Mouse (Mus musculus) heart, embryonic 12.5 days (tissue): Measurements from ENCODE around the gene Xrcc2. TPM values are rescaled to one million over a fixed set of nuclear protein-coding genes. Genes with fewer than 3 reads are reported as not detected.

Source experiments
- polyA plus RNA-seq: library from polyadenylated mRNA; unstranded; fragments of >200 nt; fragmentation: Nextera tagmentation; extraction: Ambion mirVana; gene quantifications from 2 replicates; pipeline ENCODE4 v1.2.1, GENCODE M21; 2016

Gene Xrcc2
- polyA plus RNA-seq, 1 experiment from 2014 or later: 9.2 TPM

Other genes starting within 250 kb of the Xrcc2 start
- gene Kmt2c, start 207.0 kb downstream of the Xrcc2 start, polyA plus RNA-seq: 12.3 and 13.7 TPM in 2 replicates
- 0.14 TPM in 1 of 2 replicates, not detected in the other for gene Cct8l1, start 189.8 kb downstream of the Xrcc2 start, polyA plus RNA-seq
- gene Actr3b, start 54.2 kb upstream of the Xrcc2 start, polyA plus RNA-seq: 38.9 and 39.0 TPM in 2 replicates
- 0.24 and 0.27 TPM in 2 replicates for gene Gm21663, start 236.6 kb upstream of the Xrcc2 start, polyA plus RNA-seq
- 0.14 TPM in 1 of 2 replicates, not detected in the other for gene Gm21671, start 248.6 kb upstream of the Xrcc2 start, polyA plus RNA-seq